Mouse (Mus musculus) megakaryocyte-erythroid progenitor cell, adult 5 weeks (primary cell): ENCODE data around the gene Gpd1. TPM values are rescaled to one million over a fixed set of nuclear protein-coding genes. Genes with fewer than 3 reads are reported as not detected.

ENCODE experiments used
- polyA plus RNA-seq: library from polyadenylated mRNA; stranded (reverse); fragments of >175 nt; gene quantifications from 2 replicates; pipeline ENCODE4 v1.2.3, GENCODE M21; 2012

Gene Gpd1
- 1.3 and 1.9 TPM in 2 replicates for polyA plus RNA-seq

DNA sequence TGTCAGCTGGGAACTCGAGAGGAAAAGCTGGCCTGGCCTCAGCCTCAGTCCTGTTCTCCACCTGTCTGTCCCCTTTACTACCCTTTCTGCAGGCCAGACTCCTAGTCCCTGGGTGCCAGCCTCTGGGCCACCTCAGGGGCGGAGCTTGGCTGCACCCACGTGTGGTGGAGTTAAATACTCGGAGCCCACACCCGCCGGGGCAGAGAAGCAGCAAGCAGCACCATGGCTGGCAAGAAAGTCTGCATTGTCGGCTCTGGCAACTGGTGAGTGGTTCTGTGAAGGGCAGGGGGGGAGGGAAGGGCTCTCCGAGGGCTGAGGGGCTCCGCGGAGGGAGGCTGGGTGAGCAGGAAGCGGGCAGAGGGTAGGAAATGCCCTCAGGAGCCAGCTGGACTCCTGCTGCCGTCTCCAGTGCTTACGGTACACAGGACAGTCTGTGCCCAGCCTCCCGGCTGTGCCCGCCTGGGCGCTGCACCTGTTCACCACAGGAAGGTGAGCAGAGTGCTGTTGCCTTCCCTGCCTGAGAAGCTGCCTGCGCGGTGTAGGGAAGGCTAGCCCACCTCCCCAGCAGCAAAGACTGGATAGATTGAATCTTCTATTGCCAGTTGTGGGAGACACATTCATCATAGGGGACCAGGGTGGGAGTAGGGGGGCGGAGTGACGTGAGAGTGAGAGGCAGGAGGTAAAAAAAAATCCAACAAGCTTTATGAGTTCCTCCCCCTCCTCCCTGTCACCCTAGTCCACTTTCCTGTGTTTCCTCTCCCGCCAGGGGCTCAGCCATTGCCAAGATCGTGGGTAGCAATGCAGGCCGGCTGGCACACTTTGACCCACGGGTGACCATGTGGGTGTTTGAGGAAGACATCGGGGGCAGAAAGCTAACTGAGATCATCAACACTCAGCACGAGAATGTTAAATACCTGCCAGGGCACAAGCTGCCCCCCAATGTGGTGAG is at the start of gene Gpd1:
Gene Gpd1, plus strand, starts transcription at position 130 of the 949 bp plus-strand sequence.

DNA sequence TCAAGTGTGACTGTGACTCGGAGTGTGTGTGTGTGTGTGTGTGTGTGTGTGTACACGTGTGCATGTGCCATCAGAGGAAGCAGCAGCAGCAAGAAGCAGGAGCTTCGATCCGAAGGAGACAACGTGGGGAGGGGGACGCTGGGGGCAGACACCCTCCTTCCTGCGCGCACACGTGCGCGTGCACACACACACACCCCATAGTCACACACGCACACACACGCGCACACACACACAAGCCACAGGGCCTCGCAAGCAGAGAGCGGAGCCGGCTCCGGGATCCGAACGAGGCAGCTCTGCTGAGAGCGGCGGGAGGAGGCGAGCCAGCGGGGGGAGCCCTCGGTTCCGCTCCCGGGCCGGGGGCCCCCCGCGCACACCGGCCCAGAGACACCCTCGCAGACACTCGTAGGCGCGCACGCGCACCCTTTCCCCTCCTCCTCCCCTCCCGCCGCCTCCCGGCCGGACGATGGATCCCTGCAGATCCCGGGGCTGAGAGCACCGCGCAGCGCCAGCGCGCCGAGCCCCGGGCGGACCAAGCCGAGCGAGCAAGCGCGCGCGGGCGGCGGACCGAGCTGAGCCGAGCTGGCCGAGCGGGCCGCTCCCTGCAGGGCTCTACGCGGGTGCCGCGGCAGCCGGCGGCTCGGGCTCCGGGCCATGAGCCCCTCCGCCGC is 47.0 kb upstream of the Gpd1 start, which contains the start of gene Asic1:
Gene Asic1, plus strand, starts transcription at position 215 of the 668 bp plus-strand sequence.

DNA sequence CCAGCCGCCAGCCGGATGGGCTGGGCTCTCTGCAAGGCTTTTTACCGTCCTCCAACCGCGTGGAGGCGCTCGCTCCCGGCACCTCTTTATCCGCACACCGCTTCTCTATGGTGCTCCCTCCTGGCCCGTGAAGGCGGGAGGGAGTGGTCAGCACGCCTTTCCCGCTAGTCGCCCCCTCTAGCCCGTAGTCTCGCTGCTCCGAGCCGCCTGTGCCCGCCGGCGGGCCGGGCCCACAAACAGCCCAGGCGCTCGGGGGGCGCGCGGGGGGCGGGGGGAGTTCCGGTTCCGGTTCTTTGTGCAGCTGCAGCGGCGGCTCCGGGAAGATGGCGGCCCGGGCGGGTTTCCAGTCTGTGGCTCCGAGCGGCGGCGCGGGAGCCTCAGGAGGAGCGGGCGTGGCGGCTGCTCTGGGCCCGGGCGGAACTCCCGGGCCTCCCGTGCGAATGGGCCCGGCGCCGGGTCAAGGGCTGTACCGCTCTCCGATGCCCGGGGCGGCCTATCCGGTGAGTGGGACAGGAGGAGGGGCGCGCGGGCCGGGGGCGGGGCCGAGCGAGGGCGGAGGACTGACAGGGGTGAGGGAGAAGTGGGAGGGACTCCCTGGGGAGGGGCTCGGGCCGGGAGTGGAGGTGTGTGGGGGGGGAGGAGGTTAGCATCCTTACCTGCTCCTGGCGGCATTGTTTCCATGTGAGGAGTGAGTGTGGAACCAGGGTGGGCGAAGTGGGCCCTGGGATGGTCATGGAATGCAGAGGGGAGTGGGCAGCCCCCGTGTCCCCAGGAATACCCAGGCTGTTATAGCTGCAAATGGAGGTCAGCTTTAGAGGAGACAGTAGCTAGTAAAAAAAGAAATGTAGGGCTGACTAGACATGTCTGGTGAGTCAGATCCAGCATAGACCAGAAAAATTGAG is 15.1 kb upstream of the Gpd1 start, which contains the start of gene Smarcd1:
Gene Smarcd1, plus strand, starts transcription at position 131 of the 902 bp plus-strand sequence.

DNA sequence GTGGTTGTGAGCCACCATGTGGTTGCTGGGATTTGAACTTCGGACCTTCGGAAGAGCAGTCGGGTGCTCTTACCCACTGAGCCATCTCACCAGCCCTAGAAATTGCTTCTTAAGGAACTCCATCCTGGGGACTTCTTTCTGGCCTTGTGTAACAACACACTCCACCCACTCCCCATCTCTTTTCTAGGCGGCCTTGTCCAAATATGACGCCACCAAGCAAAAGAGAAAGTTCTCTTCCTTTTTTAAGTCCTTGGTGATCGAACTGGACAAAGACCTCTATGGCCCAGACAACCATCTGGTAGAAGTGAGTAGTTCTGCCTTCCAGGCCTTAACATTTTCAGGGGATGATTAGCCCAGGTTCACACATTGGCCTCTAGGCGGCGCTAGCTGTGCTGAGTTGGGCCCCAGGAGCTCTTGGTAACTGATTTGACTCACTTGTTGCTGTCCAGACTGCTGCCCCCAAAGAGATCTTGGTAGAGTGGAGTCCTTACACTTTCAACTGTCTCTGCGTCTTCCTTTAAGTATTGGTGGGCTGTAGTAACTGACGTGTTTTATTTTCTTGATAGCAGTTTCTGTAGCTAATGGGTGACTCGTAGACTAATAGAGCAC is 11.8 kb upstream of the Gpd1 start, which contains the start of gene Gm17349:
Gene Gm17349, minus strand, starts transcription at position 51 of the 609 bp plus-strand sequence.

DNA sequence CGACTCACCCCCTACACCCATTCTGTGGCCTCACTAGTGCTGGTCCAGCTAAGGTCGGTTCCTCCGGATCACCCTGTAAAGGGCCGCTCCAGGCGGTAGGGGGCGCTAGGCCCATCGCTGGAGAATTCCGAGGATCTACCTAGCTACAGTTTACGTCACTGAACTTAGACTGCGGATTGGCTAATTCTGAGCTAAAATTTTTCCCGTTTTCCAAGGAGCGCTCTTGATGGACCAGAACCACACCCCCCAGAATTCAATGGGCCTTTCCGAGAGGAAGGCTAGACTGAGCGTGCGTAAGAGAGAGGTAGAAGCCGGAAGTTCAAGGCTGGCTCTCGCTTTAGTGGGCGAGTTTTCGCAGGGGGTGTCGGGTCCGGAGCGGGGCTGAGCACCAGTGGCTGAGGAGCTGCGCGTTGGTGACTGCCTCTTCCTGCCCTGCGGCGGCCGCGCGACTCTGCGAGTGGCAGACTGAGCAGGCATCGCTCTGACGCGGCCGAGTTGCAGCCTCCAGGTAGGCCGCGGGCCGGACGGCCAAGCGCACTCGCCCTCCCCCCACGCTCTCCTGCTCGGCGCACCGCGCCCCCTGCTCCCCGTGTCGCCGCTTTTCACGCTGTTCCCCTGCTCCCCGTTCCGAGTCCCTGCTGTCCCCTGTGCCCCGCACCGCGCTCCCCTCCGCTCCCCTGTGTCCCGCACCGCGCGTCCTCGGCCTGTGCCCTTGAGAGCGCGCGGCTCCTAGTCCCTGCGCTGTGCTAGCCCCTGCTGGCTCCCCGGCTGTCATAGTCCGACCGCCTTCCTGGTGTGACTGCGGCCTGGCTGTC is 8.2 kb downstream of the Gpd1 start, which contains the start of gene Cox14:
Gene Cox14, plus strand, starts transcription at position 278 of the 815 bp plus-strand sequence.

DNA sequence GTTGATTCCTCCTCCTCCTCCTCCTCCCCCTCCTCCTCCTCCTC is 55.4 kb downstream of the Gpd1 start, which contains the start of gene Cers5:
Gene Cers5, minus strand, starts transcription at position 5 of the 44 bp plus-strand sequence.

Other genes starting within 250 kb of the Gpd1 start
- 2.7 and 5.4 TPM in 2 replicates for gene Bcdin3d, start 242.8 kb upstream of the Gpd1 start, polyA plus RNA-seq
- gene Faim2, start 189.3 kb upstream of the Gpd1 start, polyA plus RNA-seq: 0.40 and 0.65 TPM in 2 replicates
- gene Aqp2, start 138.5 kb upstream of the Gpd1 start, polyA plus RNA-seq: not detected in 2 replicates
- gene Aqp5, start 126.7 kb upstream of the Gpd1 start, polyA plus RNA-seq: not detected in 2 replicates
- gene Aqp6, start 116.1 kb upstream of the Gpd1 start, polyA plus RNA-seq: not detected in 2 replicates
- 14.5 and 24.8 TPM in 2 replicates for gene Racgap1, start 65.9 kb upstream of the Gpd1 start, polyA plus RNA-seq
- 0.02 TPM in 1 of 2 replicates, not detected in the other for gene Asic1, start 47.1 kb upstream of the Gpd1 start, polyA plus RNA-seq
- 37.9 and 54.3 TPM in 2 replicates for gene Smarcd1, start 15.4 kb upstream of the Gpd1 start, polyA plus RNA-seq
- 4.6 and 10.3 TPM in 2 replicates for gene Gm17349, start 12.0 kb upstream of the Gpd1 start, polyA plus RNA-seq
- gene Cox14, start 8.1 kb downstream of the Gpd1 start, polyA plus RNA-seq: 103 and 108 TPM in 2 replicates
- gene Cers5, start 55.4 kb downstream of the Gpd1 start, polyA plus RNA-seq: 11.2 and 14.4 TPM in 2 replicates
- 1.0 and 1.7 TPM in 2 replicates for gene Lima1, start 157.9 kb downstream of the Gpd1 start, polyA plus RNA-seq
- gene Fam186a, start 249.5 kb downstream of the Gpd1 start, polyA plus RNA-seq: not detected in 2 replicates